Mouse (Mus musculus) frontal cortex, postnatal 14 days (tissue): ENCODE measurements at regions not wholly inside any gene's neighbourhood (a gene's known extent, or its start where the extent isn't known, plus 50 kb on each side); places are given as distances from the start of the nearest gene placed in this dataset.
"Not testable (repeated sequence)": the region's sequence is repeated elsewhere in the genome, so short reads cannot be mapped to it uniquely, and the experiment has no call there.

Experiments
- DNase-seq, 2 experiments: peaks; one replicate each; pipeline ENCODE4 v3.0.0; 2022; ENCODE audit warnings: low spot score in 2 of 2

DNA sequence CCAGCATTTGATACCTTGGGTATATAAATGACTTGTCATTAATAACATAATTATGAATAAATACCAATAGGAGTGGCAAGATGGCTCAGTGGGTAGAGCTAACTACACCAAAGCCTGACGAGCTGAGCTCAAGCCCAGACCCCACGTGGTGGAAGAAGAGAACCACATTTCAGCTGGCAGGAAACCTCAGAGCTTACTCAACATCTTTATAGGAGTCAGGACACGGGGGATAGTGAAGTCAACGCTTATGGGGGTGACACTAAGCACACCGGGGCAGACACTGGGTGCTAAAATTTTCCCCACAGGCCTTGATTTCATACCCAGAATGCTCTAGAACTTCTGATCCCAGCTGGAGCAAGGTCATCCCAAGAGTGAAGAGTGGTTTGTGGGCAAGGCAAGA lies 259.3 kb downstream of the Setd4 start:
- DNase-seq, result no peak

- no peak for DNase-seq
Observed at GRCm38 (mm10) chr16:93342701-93343100, 261.2 kb downstream of the Setd4 start.

DNA sequence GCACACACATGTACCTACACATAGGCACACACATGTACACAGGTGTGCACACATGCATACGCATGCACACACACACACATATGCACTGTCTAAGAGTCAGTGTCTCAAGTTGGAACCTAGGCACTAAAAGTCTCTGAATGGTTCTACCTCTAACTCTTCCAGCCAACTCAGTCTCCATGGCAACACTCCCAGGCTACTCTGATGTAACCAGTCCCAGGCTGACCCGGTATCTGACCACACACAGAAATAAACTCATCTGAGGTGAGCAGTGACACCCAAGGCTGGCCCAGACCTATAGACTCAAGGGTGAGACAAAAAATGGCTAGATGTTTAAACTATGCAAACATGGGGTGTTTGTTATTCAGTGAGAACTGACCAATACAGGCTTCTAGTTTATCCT lies 262.1 kb downstream of the Setd4 start:
- no peak for DNase-seq

- no peak for DNase-seq
Observed at GRCm38 (mm10) chr16:93338806-93339205, 265.1 kb downstream of the Setd4 start.

DNA sequence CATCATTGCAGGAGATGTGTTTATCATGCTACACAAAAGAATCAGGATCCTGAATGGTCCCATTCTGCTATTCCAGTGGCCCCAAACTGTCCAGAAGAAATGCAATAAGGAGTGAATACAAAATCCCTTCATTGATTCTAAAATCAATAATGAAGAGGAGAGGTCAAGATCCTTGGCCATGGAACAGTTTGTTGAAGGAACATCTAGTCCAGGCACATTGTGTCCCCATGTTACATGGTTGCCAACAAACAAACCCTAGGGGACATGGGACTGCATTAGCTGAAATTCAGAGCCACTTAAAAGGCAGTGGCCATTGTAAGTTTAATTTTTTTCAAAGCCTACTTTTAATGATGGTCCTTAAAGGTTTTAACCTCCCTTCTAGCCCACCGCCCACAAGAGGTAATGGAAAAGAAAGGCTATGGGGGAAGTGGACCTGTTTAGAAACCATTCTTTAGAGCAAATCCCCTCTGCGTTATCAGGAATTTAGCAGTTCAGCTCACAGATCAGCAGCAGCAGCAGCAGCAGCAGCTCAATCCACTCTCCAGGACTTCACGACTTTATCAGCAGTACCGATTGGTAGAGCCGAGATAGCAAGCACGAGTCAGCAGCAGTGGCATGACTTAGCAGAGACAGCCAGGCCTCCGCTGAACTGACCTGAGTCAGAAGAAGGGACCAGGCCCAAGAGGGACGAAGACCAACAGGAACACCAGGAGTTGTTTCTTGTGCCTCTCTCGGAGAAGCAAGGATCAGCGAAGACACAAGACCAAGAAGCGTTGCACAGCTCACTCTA lies 268.3 kb downstream of the Setd4 start:
- DNase-seq, result no peak

- no peak for DNase-seq
Observed at GRCm38 (mm10) chr16:93333654-93334053, 270.2 kb downstream of the Setd4 start.

- no peak for DNase-seq
Observed at GRCm38 (mm10) chr16:93328680-93329395, 275.0 kb downstream of the Setd4 start.

- no peak for DNase-seq
Observed at GRCm38 (mm10) chr16:93324911-93325310, 279.0 kb downstream of the Setd4 start.

- no peak for DNase-seq
Observed at GRCm38 (mm10) chr16:93323172-93323571, 280.7 kb downstream of the Setd4 start.

DNA sequence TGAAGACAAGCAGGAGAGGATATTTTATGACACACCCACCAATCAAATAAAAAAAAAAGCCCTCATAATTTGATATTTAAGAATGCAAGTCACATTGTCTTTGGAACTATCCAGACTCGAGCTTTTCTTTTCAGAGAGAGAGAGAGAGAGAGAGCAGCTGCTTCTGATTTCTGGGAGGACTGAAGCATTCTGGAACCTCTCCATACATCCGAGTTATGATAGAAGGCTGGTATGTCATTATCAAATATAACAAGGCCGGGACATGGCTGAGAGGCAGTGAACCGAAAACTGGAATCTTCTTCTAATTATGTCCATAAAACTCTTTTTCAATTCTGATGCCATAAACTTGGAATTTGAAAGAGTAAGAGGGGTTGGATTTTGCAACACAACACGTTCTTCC lies 284.3 kb downstream of the Setd4 start:
- DNase-seq, result no peak

DNA sequence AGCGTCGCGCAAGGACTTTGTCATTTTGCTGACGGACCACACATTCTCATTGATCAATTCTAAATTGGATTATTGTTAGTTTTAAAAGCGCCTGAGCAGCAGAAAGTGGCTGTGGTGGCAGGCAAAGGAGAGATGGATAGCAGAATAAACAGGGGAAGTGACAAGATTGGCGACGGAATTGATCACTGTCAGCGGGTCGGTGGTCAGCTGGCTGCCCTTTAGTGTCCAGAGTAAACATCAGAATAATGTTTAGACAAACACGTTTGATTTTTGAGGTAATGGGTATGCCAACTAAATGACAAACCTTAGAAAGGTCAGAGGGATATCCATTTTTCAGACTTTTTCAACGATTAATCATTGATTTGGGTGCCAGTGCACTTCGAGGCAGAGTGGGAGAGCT lies 292.2 kb downstream of the Setd4 start:
- no peak for DNase-seq

DNA sequence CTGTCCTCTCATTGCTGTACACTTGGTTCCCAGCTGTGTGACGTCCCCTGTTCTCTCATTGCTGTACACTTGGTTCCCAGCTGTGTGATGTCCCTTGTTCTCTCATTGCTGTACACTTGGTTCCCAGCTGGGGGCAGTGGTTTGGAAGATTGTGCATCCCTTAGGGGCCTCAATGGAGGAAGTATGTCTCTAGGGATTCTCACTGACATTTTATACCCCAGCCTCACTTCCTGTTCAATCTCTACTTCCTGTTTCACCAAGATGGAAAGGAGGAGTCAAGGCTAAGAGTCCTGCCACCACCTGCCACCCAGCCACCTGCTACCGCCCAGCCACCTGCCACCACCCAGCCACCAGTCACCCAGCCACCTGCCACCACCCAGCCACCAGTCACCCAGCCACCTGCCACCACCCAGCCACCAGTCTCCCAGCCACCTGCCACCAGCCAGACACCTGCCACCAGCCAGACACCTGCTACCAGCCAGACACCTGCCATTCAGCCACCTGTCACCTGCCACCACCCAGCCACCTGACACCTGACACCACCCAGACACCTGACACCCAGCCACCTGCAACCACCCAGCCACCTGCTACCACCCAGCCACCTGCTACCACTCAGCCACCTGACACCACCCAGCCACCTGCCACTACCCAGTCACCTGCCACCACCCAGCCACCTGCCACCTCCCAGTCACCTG lies 295.1 kb downstream of the Setd4 start:
- DNase-seq, result no peak

DNA sequence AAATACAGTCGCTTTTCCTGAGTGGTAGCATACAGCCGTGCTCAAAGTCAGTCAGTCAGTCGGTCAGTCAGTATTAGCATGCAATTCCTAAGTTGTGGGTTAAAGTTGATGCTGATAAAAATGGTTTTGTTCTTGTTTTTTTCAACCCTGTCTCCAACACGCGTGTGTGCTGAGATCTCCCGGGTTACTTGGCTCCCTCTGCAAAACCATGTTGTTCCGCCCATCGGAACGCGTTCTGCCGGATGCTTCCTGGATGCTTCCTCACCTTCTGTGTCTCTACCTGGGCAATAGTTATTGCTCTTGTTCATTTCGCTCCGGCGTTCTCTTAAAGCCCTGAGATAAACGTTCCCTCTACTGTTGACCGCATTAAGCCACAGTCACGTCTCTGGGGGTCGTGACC lies 296.9 kb downstream of the Setd4 start:
- DNase-seq, result no peak

- DNase-seq, result not testable (repeated sequence)
Observed at GRCm38 (mm10) chr16:93306140-93306539, 297.7 kb downstream of the Setd4 start.

GRCm38 (mm10) chr16:93294430-93294829 lies 309.4 kb downstream of the Setd4 start:
- DNase-seq, result no peak

DNA sequence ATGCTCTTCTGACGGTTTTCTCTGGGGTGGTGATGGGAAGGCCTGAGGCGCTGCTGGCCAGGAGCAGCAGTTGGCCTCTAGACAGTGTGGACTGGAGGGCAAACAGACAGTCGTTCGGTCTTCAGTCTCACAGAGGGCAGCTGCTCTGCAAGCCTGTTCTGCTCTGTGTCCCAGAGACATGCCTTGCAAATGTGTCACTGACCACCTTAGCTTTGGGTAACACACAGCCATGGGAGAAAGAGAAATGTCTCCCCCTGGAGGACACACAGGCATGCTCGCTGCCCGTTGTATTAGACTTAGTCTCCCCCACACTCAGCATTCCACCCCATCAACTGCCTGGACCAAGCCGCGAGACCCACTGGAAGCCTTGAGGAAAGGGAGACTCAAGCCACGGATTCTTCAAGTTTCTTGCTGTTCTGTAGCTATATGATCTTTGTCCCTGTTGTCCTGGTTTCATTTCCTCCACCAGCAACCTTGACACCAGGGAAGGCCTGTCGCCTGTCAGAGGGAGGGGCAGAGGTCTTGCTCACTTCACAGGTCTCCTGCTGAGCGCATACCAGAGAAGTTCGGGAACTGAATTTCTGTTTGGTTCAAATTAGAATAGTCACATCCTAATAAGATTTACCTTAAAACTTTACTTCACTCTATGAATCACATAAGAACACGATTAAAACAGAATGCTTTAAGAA lies 310.8 kb downstream of the Setd4 start:
- DNase-seq, result peak; percentile 29 to 59

DNA sequence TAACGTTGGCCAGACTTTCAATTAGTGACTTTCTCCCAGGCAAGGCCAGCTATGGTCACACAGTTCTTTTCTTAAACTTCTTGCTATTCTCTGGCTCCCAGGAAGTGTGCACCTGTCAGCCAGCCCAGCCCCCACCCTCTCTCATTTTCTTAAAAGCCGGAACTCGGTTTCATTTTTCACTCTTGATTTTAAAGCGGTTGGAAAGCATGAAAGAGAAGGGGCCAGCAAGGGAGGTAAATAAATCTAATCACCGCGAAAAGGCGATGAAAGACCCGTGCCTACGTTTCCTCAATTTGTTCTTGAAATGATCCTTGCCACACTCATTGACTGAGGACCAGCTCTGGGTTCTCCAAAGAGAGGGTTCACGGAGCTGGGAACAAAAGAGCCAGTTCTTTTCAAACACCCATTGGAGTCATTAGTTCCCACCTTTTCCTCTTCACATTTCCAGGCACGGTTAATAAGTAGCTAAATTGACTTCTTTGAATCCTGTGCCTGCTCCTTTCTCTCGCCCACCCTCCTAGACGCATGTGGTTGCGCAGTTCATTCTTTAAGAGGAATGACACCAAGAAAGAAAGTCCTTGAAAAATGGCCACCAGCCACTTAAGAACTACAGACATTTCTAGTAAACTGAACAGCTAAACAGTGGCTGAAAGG lies 311.6 kb downstream of the Setd4 start:
- no peak for DNase-seq

GRCm38 (mm10) chr16:93288036-93288435 lies 315.8 kb downstream of the Setd4 start:
- no peak for DNase-seq

DNA sequence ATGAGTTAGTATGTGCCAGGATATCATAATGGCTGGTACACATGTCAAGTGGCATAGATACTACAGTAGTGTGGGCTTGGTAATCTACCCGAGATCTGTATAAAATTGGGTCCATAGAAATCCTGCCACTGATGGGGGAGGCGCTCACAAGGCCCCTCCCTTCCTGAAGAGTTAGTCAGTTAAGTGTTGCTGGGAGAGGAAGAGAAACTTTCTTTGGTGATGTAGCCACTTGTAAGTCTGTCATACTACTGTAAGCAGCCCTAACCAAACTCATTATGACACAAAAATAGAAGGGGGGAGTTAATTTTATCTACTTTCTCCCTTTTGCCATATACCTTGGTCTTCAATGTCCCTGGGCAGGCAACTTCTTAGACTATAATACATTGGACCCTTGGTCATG lies 316.3 kb downstream of the Setd4 start:
- no peak for DNase-seq

DNA sequence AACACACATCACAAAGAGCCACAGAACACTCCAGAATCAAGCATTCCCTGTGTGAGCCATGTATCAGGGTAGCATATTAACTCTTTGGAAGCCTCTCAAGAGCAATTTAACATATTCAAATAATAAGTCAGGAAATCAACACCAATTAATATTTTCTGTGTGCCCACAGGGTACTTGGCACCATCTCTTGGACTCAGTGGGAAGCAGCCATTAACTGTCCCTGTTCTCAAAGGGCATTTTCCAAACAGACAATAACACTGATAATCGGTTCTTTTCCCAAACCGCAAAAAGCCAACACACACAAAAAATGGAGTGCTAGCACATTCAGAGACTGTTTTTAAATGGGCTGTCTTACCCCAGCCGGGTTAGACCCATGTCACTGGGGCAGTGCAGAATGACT lies 317.0 kb downstream of the Setd4 start:
- no peak for DNase-seq

DNA sequence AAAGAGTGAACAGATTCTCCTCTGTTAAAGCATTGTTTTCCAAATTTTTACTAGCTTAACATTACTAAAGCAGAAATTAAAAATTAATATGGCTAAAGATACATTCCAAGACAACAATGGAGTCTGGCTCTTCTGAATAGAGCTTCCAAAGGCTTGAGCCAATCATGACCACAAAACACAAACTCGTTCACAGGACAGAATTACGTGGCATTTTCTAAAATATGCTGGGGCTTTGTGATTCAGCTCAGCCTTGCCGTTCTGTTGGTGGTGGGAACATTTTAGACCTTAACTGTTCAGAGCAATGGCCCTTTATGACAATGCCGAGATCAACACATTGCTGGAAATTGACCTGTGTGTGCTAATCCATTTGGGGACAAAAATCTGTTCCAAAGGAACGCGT lies 318.7 kb downstream of the Setd4 start:
- no peak for DNase-seq

DNA sequence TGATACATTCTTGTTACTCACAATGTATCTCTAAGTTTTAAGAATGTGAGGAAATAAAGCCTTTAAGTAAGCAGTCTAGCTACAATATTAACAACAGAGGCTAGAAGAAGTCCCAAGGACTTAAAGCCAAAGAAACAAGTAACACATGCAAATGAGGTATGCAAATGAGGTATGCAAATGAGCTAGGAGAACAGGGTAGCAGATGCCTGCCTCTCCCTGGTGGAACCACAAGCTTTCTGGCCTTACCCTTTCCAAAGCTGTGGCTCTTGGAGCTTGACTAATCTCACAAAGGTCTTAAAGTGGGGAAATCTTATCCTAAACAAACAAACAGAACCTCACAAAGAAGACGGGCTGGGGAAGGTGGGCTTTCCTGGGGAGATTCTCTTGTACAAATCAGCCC lies 322.1 kb downstream of the Setd4 start:
- no peak for DNase-seq
